Mouse (Mus musculus) myocyte (in vitro differentiated cells): Measurements from ENCODE around the gene Ralgps1. TPM values are rescaled to one million over a fixed set of nuclear protein-coding genes. Genes with fewer than 3 reads are reported as not detected.

Experiments
- H3K27me3 ChIP-seq: one replicate; pipeline ENCODE4 v1.6.1; 2011; ENCODE audit not compliant: control insufficient read depth, insufficient read depth, insufficient read length
- H3K36me3 ChIP-seq: one replicate; pipeline ENCODE4 v1.6.1; 2011; ENCODE audit not compliant: control insufficient read depth, insufficient read depth
- H3K4me2 ChIP-seq: one replicate; pipeline ENCODE4 v1.6.1; 2011; ENCODE audit warnings: low read depth, control low read depth
- H3K4me3 ChIP-seq: one replicate; pipeline ENCODE4 v1.5.1; 2011; ENCODE audit warnings: mild to moderate bottlenecking, control low read depth, moderate library complexity
- H3K79me2 ChIP-seq: one replicate; pipeline ENCODE4 v1.6.1; 2011; ENCODE audit not compliant: control insufficient read depth, insufficient read depth
- H3ac ChIP-seq: one replicate; pipeline ENCODE4 v1.6.1; 2011; ENCODE audit not compliant: control insufficient read depth, insufficient read length
- CEBPB ChIP-seq: IDR thresholded peaks from 2 replicates; pipeline ENCODE4 v1.6.1; 2011; ENCODE audit warnings: mild to moderate bottlenecking, moderate library complexity; ENCODE audit not compliant: poor library complexity, insufficient read depth, severe bottlenecking
- E2F4 ChIP-seq: IDR thresholded peaks from one replicate; pipeline ENCODE4 v1.6.1; 2011; ENCODE audit warnings: mild to moderate bottlenecking, control low read depth, moderate library complexity; ENCODE audit not compliant: insufficient read depth
- MAX ChIP-seq: IDR thresholded peaks from one replicate; pipeline ENCODE4 v1.6.1; 2011; ENCODE audit warnings: low read depth, mild to moderate bottlenecking, control low read depth
- MYOD1 ChIP-seq, 3 experiments: IDR thresholded peaks; one replicate each; pipeline ENCODE4 v1.6.1; 2011; ENCODE audit warnings: control low read depth in 2 of 3, low read depth in 2 of 3, mild to moderate bottlenecking in 2 of 3, moderate library complexity in 1 of 3; ENCODE audit not compliant: insufficient read length in 2 of 3, control insufficient read depth in 1 of 3
- MYOG ChIP-seq, 3 experiments: IDR thresholded peaks; one replicate each; pipeline ENCODE4 v1.6.1; 2011; ENCODE audit warnings: control low read depth in 2 of 3, low read depth in 2 of 3, mild to moderate bottlenecking in 2 of 3; ENCODE audit not compliant: insufficient read length in 2 of 3, control insufficient read depth in 1 of 3, insufficient read depth in 1 of 3
- POLR2A ChIP-seq: IDR thresholded peaks from one replicate; pipeline ENCODE4 v1.6.1; 2011; ENCODE audit warnings: low read depth, mild to moderate bottlenecking, control low read depth, moderate library complexity; ENCODE audit not compliant: insufficient read length
- POLR2AphosphoS2 ChIP-seq: IDR thresholded peaks from one replicate; pipeline ENCODE4 v1.6.1; 2011; ENCODE audit warnings: low read depth, control low read depth; ENCODE audit not compliant: insufficient read length
- REST ChIP-seq: IDR thresholded peaks from one replicate; pipeline ENCODE4 v1.6.1; 2011; ENCODE audit warnings: mild to moderate bottlenecking, control low read depth, moderate library complexity; ENCODE audit not compliant: insufficient read depth, insufficient read length
- SRF ChIP-seq: IDR thresholded peaks from one replicate; pipeline ENCODE4 v1.6.1; 2011; ENCODE audit warnings: low read depth; ENCODE audit not compliant: control insufficient read depth, insufficient read length
- TCF12 ChIP-seq: IDR thresholded peaks from one replicate; pipeline ENCODE4 v1.6.1; 2011; ENCODE audit warnings: mild to moderate bottlenecking, control low read depth; ENCODE audit not compliant: poor library complexity, insufficient read depth, severe bottlenecking
- TCF3 ChIP-seq: IDR thresholded peaks from one replicate; pipeline ENCODE4 v1.6.1; 2011; ENCODE audit warnings: low read depth, control low read depth; ENCODE audit not compliant: insufficient read length
- USF1 ChIP-seq: IDR thresholded peaks from one replicate; pipeline ENCODE4 v1.6.1; 2011; ENCODE audit warnings: low read depth, mild to moderate bottlenecking, control low read depth, moderate library complexity
- polyA plus RNA-seq: library from polyadenylated mRNA; unstranded; fragments of >200 nt; fragmentation: generic; extraction: Trizol; gene quantifications from one replicate; pipeline ENCODE4 v1.2.1, GENCODE M21; 2012; ENCODE audit warnings: missing spikeins

Ralgps1 gene
- polyA plus RNA-seq, 1 experiment = 1.3 TPM

DNA sequence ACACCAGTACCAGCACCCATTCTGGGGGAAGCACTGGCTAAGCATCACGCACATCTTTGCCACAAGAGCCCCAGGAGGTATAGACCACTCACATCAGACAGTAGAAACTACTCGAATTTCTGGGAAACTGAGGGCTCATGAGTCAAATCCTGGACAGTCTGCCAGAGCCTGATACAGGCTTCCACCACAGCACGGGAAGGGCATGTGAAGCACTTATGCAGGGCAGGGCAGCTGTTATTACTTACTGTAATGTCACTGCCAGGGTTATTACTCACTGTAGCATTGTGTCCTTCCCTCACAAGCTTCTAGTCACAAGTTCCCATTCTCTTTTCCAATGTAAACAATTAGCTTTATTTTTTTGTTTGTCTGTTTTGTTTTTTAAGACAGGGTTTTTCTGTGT is 27.9 kb downstream of the Ralgps1 start:
- H3ac ChIP-seq = no peak overlapping the region
- no peaks in the 10 kb centered on the region for H3K79me2 ChIP-seq
- H3K36me3 ChIP-seq = no peaks in the 10 kb centered on the region
- TF ChIP-seq MYOD1 (IDR thresholded peaks at IDR 0.05; ENCODE audit: control insufficient read depth in 1 of 3, insufficient read length in 2 of 3, low read depth in 2 of 3) (peak in 2 of 3 experiments; percentile 39 to 69), USF1 (no peak), CEBPB (no peak), TCF3 (no peak), TCF12 (no peak), MAX (no peak), POLR2A (no peak), E2F4 (no peak), POLR2AphosphoS2 (no peak), SRF (no peak), MYOG (IDR thresholded peaks at IDR 0.05; ENCODE audit: control insufficient read depth in 1 of 3, insufficient read depth in 1 of 3, insufficient read length in 2 of 3, low read depth in 2 of 3) (peak in 2 of 3 experiments; percentile 25 to 34), REST (no peak)
- H3K27me3 ChIP-seq = no peaks in the 10 kb centered on the region
- no peak overlapping the region for H3K4me2 ChIP-seq
- no peak overlapping the region for H3K4me3 ChIP-seq

DNA sequence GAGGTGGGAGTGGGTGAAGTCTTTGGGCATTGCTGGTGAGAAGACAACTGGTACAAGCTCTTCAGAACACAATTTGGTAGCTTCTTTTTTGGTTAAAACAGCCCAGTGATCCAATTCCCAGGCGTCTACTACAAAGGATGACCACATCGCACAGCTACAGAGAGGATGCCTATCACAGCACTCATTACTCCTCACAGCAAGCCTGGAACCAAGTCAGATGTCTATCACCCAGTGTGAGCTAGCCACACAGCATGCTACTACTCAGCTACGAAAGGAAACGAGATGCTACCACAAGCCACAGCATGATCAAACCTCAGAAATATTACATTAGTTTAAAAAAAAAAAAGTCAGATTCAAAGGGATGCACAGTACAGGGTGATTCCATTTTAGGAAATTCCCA is 29.1 kb downstream of the Ralgps1 start:
- TF ChIP-seq USF1 (no peak), TCF3 (no peak), REST (no peak), POLR2A (no peak), TCF12 (no peak), CEBPB (no peak), MYOG (IDR thresholded peaks at IDR 0.05; ENCODE audit: control insufficient read depth in 1 of 3, insufficient read depth in 1 of 3, insufficient read length in 2 of 3, low read depth in 2 of 3) (no peak), POLR2AphosphoS2 (no peak), E2F4 (no peak), MYOD1 (IDR thresholded peaks at IDR 0.05; ENCODE audit: control insufficient read depth in 1 of 3, insufficient read length in 2 of 3, low read depth in 2 of 3) (no peak), MAX (no peak), SRF (no peak)
- H3K36me3 ChIP-seq = no peaks in the 10 kb centered on the region
- H3K27me3 ChIP-seq = no peaks in the 10 kb centered on the region
- H3K4me3 ChIP-seq = no peak overlapping the region
- no peak overlapping the region for H3ac ChIP-seq
- peak overlapping the region; percentile 7 for H3K4me2 ChIP-seq
- H3K79me2 ChIP-seq = no peaks in the 10 kb centered on the region

DNA sequence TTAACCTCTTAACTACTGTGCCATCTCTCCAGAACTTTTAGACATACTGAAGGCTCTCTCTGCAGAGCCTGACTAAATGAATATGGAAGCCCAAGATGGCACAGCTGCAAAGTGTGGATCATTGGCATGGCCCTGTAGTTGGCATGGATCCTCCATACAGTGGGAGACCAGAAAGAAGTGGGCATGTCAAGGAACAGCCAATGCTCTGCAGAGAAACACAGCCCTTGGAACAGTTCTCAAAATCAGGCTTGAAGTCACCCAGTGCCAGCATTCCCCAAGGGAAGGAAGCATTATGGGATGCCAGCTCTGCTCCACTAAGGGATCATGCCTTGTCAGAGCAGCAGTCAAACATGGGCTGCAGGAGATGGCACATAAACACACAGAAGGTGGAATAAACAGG is 35.5 kb downstream of the Ralgps1 start:
- Histone ChIP-seq H3ac (no peak overlapping the region), H3K4me2 (no peak overlapping the region), H3K27me3 (no peaks in the 10 kb centered on the region), H3K4me3 (no peak overlapping the region), H3K36me3 (no peaks in the 10 kb centered on the region), H3K79me2 (no peaks in the 10 kb centered on the region)
- no peak for TF ChIP-seq TCF3
- TF ChIP-seq POLR2AphosphoS2 = no peak
- TF ChIP-seq SRF = no peak
- TF ChIP-seq REST = no peak
- TF ChIP-seq POLR2A = no peak
- no peak for TF ChIP-seq TCF12
- no peak for TF ChIP-seq MAX
- TF ChIP-seq MYOG (IDR thresholded peaks at IDR 0.05; ENCODE audit: control insufficient read depth in 1 of 3, insufficient read depth in 1 of 3, insufficient read length in 2 of 3, low read depth in 2 of 3) = no peak

DNA sequence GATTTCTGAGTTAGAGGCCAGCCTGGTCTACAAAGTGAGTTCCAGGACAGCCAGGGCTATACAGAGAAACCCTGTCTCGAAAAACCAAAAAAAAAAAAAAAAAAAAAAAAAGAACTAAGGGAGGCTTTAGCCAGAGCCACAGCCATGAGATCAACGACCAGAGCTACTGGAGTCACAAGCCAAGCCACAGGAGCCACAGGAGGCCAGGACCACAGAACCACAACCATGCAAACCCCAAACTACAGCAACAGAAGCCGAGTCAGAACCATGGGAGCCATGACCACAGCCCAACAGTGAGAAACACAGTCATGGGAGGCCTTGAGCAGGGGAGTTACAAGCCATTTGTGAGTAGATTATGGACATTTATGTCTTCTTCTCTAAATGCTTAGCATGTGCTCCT is 41.7 kb downstream of the Ralgps1 start:
- Histone ChIP-seq H3K27me3 (no peaks in the 10 kb centered on the region), H3ac (no peak overlapping the region), H3K4me3 (no peak overlapping the region), H3K79me2 (no peaks in the 10 kb centered on the region), H3K4me2 (no peak overlapping the region), H3K36me3 (no peaks in the 10 kb centered on the region)
- TF ChIP-seq TCF12 (no peak), REST (no peak), MYOG (IDR thresholded peaks at IDR 0.05; ENCODE audit: control insufficient read depth in 1 of 3, insufficient read depth in 1 of 3, insufficient read length in 2 of 3, low read depth in 2 of 3) (no peak), USF1 (no peak), TCF3 (no peak), POLR2AphosphoS2 (no peak), E2F4 (no peak), SRF (no peak), MYOD1 (IDR thresholded peaks at IDR 0.05; ENCODE audit: control insufficient read depth in 1 of 3, insufficient read length in 2 of 3, low read depth in 2 of 3) (no peak), MAX (no peak), CEBPB (no peak), POLR2A (no peak)

DNA sequence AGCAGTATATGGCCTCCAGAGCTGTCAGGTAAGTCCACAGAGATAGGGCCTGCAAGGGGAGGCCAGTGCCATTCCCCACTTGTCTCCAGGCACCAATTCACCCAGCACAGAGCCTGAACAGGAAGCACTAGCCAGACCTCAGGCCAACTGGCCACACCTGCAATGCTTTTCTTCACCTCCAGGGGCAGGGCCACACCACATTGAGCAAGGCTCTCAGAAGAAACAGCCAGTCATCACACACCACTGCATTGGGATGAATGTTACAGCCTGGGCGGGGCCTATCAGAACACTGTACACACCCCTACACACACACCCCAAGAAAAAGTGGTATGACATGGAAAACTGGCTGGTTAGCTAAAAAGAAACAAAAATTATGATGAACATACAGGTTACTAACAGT is 42.3 kb downstream of the Ralgps1 start:
- Histone ChIP-seq H3K27me3 (no peaks in the 10 kb centered on the region), H3K36me3 (no peaks in the 10 kb centered on the region), H3K4me3 (no peak overlapping the region), H3ac (no peak overlapping the region), H3K4me2 (no peak overlapping the region), H3K79me2 (no peaks in the 10 kb centered on the region)
- no peak for TF ChIP-seq POLR2A
- TF ChIP-seq MYOD1 (IDR thresholded peaks at IDR 0.05; ENCODE audit: control insufficient read depth in 1 of 3, insufficient read length in 2 of 3, low read depth in 2 of 3) = no peak
- TF ChIP-seq TCF12 = no peak
- no peak for TF ChIP-seq POLR2AphosphoS2
- no peak for TF ChIP-seq REST
- no peak for TF ChIP-seq E2F4
- TF ChIP-seq CEBPB = no peak
- TF ChIP-seq MAX = no peak
- no peak for TF ChIP-seq USF1
- no peak for TF ChIP-seq TCF3
- no peak for TF ChIP-seq SRF
- no peak for TF ChIP-seq MYOG (IDR thresholded peaks at IDR 0.05; ENCODE audit: control insufficient read depth in 1 of 3, insufficient read depth in 1 of 3, insufficient read length in 2 of 3, low read depth in 2 of 3)
